8 mouse cellular contexts compared by ENCODE assay signal in genomic region chr4:71968701-71969100, GRCm38 (mm10).
DNase-seq lines count a peak whose midpoint lies in the region.

No protein-coding gene starts in this region.

- peak; percentile 4 for DNase-seq in left cerebral cortex, postnatal 4 days
- no peak for DNase-seq in left cerebral cortex, adult 11 months (ENCODE audit: low spot score)
- peak; percentile 71 for DNase-seq in adrenal gland, adult 2 months
- DNase-seq in gastrocnemius, postnatal 10 days, result peak; percentile 18
- peak; percentile 8 for DNase-seq in lung, postnatal 10 days
- DNase-seq in left cerebral cortex, adult 18-20 months (ENCODE audit: low spot score in 2 of 2), result no peak
- DNase-seq in layer of hippocampus, adult 9-10 months (ENCODE audit: low spot score), result no peak
- no peak for DNase-seq in urinary bladder, postnatal 10 days (ENCODE audit: low spot score)

- intact Hi-C loops in left cerebral cortex, postnatal 4 days (cut with DNase I), result no loop called here

Comparison
In these comparisons a context has a peak if more than half of its experiments do, and no peak if none do; other contexts are left out.
1. DNase-seq: peak in left cerebral cortex, postnatal 4 days (single experiment), adrenal gland, adult 2 months (single experiment), gastrocnemius, postnatal 10 days (single experiment) and lung, postnatal 10 days (single experiment); none in left cerebral cortex, adult 11 months (single experiment), left cerebral cortex, adult 18-20 months (0 of 2), layer of hippocampus, adult 9-10 months (single experiment) and urinary bladder, postnatal 10 days (single experiment).